Mouse (Mus musculus): Measurements from ENCODE around the gene Slc39a5. TPM values are rescaled to one million over a fixed set of nuclear protein-coding genes. Genes with fewer than 3 reads are reported as not detected.

The Slc39a5 gene
- total and polyA plus RNA-seq, 2 experiments from 2014 or later: not detected

- Histone ChIP-seq H3K36me3 (replicated peaks; ENCODE audit: control insufficient read depth, insufficient read depth, low read length) (peaks cover 86% of the 10 kb centered on the region), H3K4me2 (ENCODE audit: low read depth, low read length) (no peak overlapping the region), H3K4me1 (ENCODE audit: control insufficient read depth, insufficient read depth) (no peaks in the 10 kb centered on the region), H3K27me3 (ENCODE audit: control insufficient read depth, insufficient read depth, low read length) (no peaks in the 10 kb centered on the region), H3K9me3 (replicated peaks; ENCODE audit: control insufficient read depth, low read length) (no peaks in the 10 kb centered on the region), H3K4me3 (ENCODE audit: low read depth, low read length) (no peak overlapping the region), H3K9ac (replicated peaks; ENCODE audit: low read depth, low read length) (no peak overlapping the region), H3K27ac (ENCODE audit: low read depth) (no peak overlapping the region)
- WGBS: 44% methylated on average over 2 of the region's 2 CpGs
- TF ChIP-seq CTCF (IDR thresholded peaks at IDR 0.05; ENCODE audit: low read depth) (peak; percentile 59), EP300 (IDR thresholded peaks at IDR 0.05; ENCODE audit: low read depth) (no peak)
- peak; percentile 57 for DNase-seq (ENCODE audit: low spot score)
- ATAC-seq (ENCODE audit: insufficient read depth, low read depth): peak; percentile 37; the same call in 1 of the 2 replicates
Measured at GRCm38 (mm10) chr10:128358796-128359195, 42.2 kb downstream of the Slc39a5 start.

GRCm38 (mm10) chr10:128347541-128347940, 53.5 kb downstream of the Slc39a5 start:
- 81% methylated on average over 8 of the region's 8 CpGs for WGBS
- no peak for DNase-seq (ENCODE audit: low spot score)
- Histone ChIP-seq H3K27ac (ENCODE audit: low read depth) (no peak overlapping the region), H3K4me1 (ENCODE audit: control insufficient read depth, insufficient read depth) (peaks cover 21% of the 10 kb centered on the region; the same call in 1 of the 2 replicates), H3K4me3 (ENCODE audit: low read depth, low read length) (no peak overlapping the region), H3K9ac (replicated peaks; ENCODE audit: low read depth, low read length) (no peak overlapping the region), H3K27me3 (ENCODE audit: control insufficient read depth, insufficient read depth, low read length) (no peaks in the 10 kb centered on the region), H3K4me2 (ENCODE audit: low read depth, low read length) (no peak overlapping the region), H3K36me3 (replicated peaks; ENCODE audit: control insufficient read depth, insufficient read depth, low read length) (peaks cover 33% of the 10 kb centered on the region), H3K9me3 (replicated peaks; ENCODE audit: control insufficient read depth, low read length) (no peaks in the 10 kb centered on the region)
- ATAC-seq (ENCODE audit: insufficient read depth, low read depth): no peak
- no peak for TF ChIP-seq EP300 (IDR thresholded peaks at IDR 0.05; ENCODE audit: low read depth)
- TF ChIP-seq CTCF (IDR thresholded peaks at IDR 0.05; ENCODE audit: low read depth): no peak

Small RNA genes within 50 kb of the gene (microRNA-seq; reads per million reads assigned to microRNA genes)
- not detected for gene Gm25361
- gene Gm26308: not detected
- gene Mir6914: not detected
- gene Mir6915: 0.54 reads per million

Other genes with a start within 250 kb of the Slc39a5 start
- 41.9 and 59.4 TPM in 2 replicates for gene Rbms2, start 220.9 kb downstream of the Slc39a5 start, total RNA-seq (2014; rRNA removed; ENCODE audit: low replicate concordance)
- 29.0 and 29.9 TPM in 2 replicates for gene Rbms2, start 220.9 kb downstream of the Slc39a5 start, polyA plus RNA-seq (2015; fragmentation: Nextera tagmentation; extraction: Ambion mirVana)
- gene Gls2, start 206.8 kb downstream of the Slc39a5 start, total RNA-seq (2014; rRNA removed; ENCODE audit: low replicate concordance): not detected in 2 replicates
- gene Gls2, start 206.8 kb downstream of the Slc39a5 start, polyA plus RNA-seq (2015; fragmentation: Nextera tagmentation; extraction: Ambion mirVana): 0.14 and 0.33 TPM in 2 replicates
- 83.9 and 93.1 TPM in 2 replicates for gene Spryd4, start 189.4 kb downstream of the Slc39a5 start, total RNA-seq (2014; rRNA removed; ENCODE audit: low replicate concordance)
- 45.8 and 50.1 TPM in 2 replicates for gene Spryd4, start 189.4 kb downstream of the Slc39a5 start, polyA plus RNA-seq (2015; fragmentation: Nextera tagmentation; extraction: Ambion mirVana)
- not detected in 2 replicates for gene Mip, start 175.4 kb downstream of the Slc39a5 start, total RNA-seq (2014; rRNA removed; ENCODE audit: low replicate concordance)
- gene Mip, start 175.4 kb downstream of the Slc39a5 start, polyA plus RNA-seq (2015; fragmentation: Nextera tagmentation; extraction: Ambion mirVana): not detected in 2 replicates
- 7.9 and 15.2 TPM in 2 replicates for gene Timeless, start 169.2 kb downstream of the Slc39a5 start, total RNA-seq (2014; rRNA removed; ENCODE audit: low replicate concordance)
- gene Timeless, start 169.2 kb downstream of the Slc39a5 start, polyA plus RNA-seq (2015; fragmentation: Nextera tagmentation; extraction: Ambion mirVana): 10.5 and 11.1 TPM in 2 replicates
- not detected in 2 replicates for gene Apon, start 147.1 kb downstream of the Slc39a5 start, total RNA-seq (2014; rRNA removed; ENCODE audit: low replicate concordance)
- gene Apon, start 147.1 kb downstream of the Slc39a5 start, polyA plus RNA-seq (2015; fragmentation: Nextera tagmentation; extraction: Ambion mirVana): 0.14 TPM in 1 of 2 replicates, not detected in the other
- not detected in 2 replicates for gene Apof, start 132.6 kb downstream of the Slc39a5 start, total RNA-seq (2014; rRNA removed; ENCODE audit: low replicate concordance)
- gene Apof, start 132.6 kb downstream of the Slc39a5 start, polyA plus RNA-seq (2015; fragmentation: Nextera tagmentation; extraction: Ambion mirVana): not detected in 2 replicates
- 8.2 and 10.0 TPM in 2 replicates for gene Stat2, start 130.7 kb downstream of the Slc39a5 start, total RNA-seq (2014; rRNA removed; ENCODE audit: low replicate concordance)
- 6.0 and 6.2 TPM in 2 replicates for gene Stat2, start 130.7 kb downstream of the Slc39a5 start, polyA plus RNA-seq (2015; fragmentation: Nextera tagmentation; extraction: Ambion mirVana)
- 6.6 and 6.8 TPM in 2 replicates for gene Il23a, start 102.5 kb downstream of the Slc39a5 start, total RNA-seq (2014; rRNA removed; ENCODE audit: low replicate concordance)
- 4.7 and 5.2 TPM in 2 replicates for gene Il23a, start 102.5 kb downstream of the Slc39a5 start, polyA plus RNA-seq (2015; fragmentation: Nextera tagmentation; extraction: Ambion mirVana)
- gene Pan2, start 97.9 kb downstream of the Slc39a5 start, total RNA-seq (2014; rRNA removed; ENCODE audit: low replicate concordance): 19.6 and 24.1 TPM in 2 replicates
- gene Pan2, start 97.9 kb downstream of the Slc39a5 start, polyA plus RNA-seq (2015; fragmentation: Nextera tagmentation; extraction: Ambion mirVana): 12.5 and 13.4 TPM in 2 replicates
- gene Cnpy2, start 78.8 kb downstream of the Slc39a5 start, total RNA-seq (2014; rRNA removed; ENCODE audit: low replicate concordance): 24.7 and 49.9 TPM in 2 replicates
- gene Cnpy2, start 78.8 kb downstream of the Slc39a5 start, polyA plus RNA-seq (2015; fragmentation: Nextera tagmentation; extraction: Ambion mirVana): 170 and 190 TPM in 2 replicates
- 796 and 830 TPM in 2 replicates for gene Cs, start 63.5 kb downstream of the Slc39a5 start, total RNA-seq (2014; rRNA removed; ENCODE audit: low replicate concordance)
- gene Cs, start 63.5 kb downstream of the Slc39a5 start, polyA plus RNA-seq (2015; fragmentation: Nextera tagmentation; extraction: Ambion mirVana): 590 and 625 TPM in 2 replicates
- 35.2 and 36.9 TPM in 2 replicates for gene Coq10a, start 32.2 kb downstream of the Slc39a5 start, total RNA-seq (2014; rRNA removed; ENCODE audit: low replicate concordance)
- 52.9 and 61.2 TPM in 2 replicates for gene Coq10a, start 32.2 kb downstream of the Slc39a5 start, polyA plus RNA-seq (2015; fragmentation: Nextera tagmentation; extraction: Ambion mirVana)
- 14.3 and 17.6 TPM in 2 replicates for gene Ankrd52, start 24.1 kb downstream of the Slc39a5 start, total RNA-seq (2014; rRNA removed; ENCODE audit: low replicate concordance)
- gene Ankrd52, start 24.1 kb downstream of the Slc39a5 start, polyA plus RNA-seq (2015; fragmentation: Nextera tagmentation; extraction: Ambion mirVana): 4.2 and 4.5 TPM in 2 replicates
- gene Nabp2, start 10.3 kb upstream of the Slc39a5 start, total RNA-seq (2014; rRNA removed; ENCODE audit: low replicate concordance): 28.1 and 34.6 TPM in 2 replicates
- gene Nabp2, start 10.3 kb upstream of the Slc39a5 start, polyA plus RNA-seq (2015; fragmentation: Nextera tagmentation; extraction: Ambion mirVana): 55.5 and 56.1 TPM in 2 replicates
- 27.1 and 27.3 TPM in 2 replicates for gene Rnf41, start 10.4 kb upstream of the Slc39a5 start, total RNA-seq (2014; rRNA removed; ENCODE audit: low replicate concordance)
- gene Rnf41, start 10.4 kb upstream of the Slc39a5 start, polyA plus RNA-seq (2015; fragmentation: Nextera tagmentation; extraction: Ambion mirVana): 21.9 and 24.0 TPM in 2 replicates
- 40.8 and 42.1 TPM in 2 replicates for gene Smarcc2, start 58.0 kb upstream of the Slc39a5 start, total RNA-seq (2014; rRNA removed; ENCODE audit: low replicate concordance)
- gene Smarcc2, start 58.0 kb upstream of the Slc39a5 start, polyA plus RNA-seq (2015; fragmentation: Nextera tagmentation; extraction: Ambion mirVana): 31.9 and 32.9 TPM in 2 replicates
- 606 and 830 TPM in 2 replicates for gene Myl6, start 92.9 kb upstream of the Slc39a5 start, total RNA-seq (2014; rRNA removed; ENCODE audit: low replicate concordance)
- 791 and 823 TPM in 2 replicates for gene Myl6, start 92.9 kb upstream of the Slc39a5 start, polyA plus RNA-seq (2015; fragmentation: Nextera tagmentation; extraction: Ambion mirVana)
- gene Myl6b, start 97.5 kb upstream of the Slc39a5 start, total RNA-seq (2014; rRNA removed; ENCODE audit: low replicate concordance): 3.2 and 4.8 TPM in 2 replicates
- gene Myl6b, start 97.5 kb upstream of the Slc39a5 start, polyA plus RNA-seq (2015; fragmentation: Nextera tagmentation; extraction: Ambion mirVana): 4.6 and 4.9 TPM in 2 replicates
- gene Esyt1, start 124.6 kb upstream of the Slc39a5 start, total RNA-seq (2014; rRNA removed; ENCODE audit: low replicate concordance): 38.2 and 41.5 TPM in 2 replicates
- gene Esyt1, start 124.6 kb upstream of the Slc39a5 start, polyA plus RNA-seq (2015; fragmentation: Nextera tagmentation; extraction: Ambion mirVana): 12.6 and 13.0 TPM in 2 replicates
- 13.8 and 24.4 TPM in 2 replicates for gene Zc3h10, start 146.5 kb upstream of the Slc39a5 start, total RNA-seq (2014; rRNA removed; ENCODE audit: low replicate concordance)
- gene Zc3h10, start 146.5 kb upstream of the Slc39a5 start, polyA plus RNA-seq (2015; fragmentation: Nextera tagmentation; extraction: Ambion mirVana): 6.1 and 8.1 TPM in 2 replicates
- 577 and 617 TPM in 2 replicates for gene Rpl41, start 148.1 kb upstream of the Slc39a5 start, total RNA-seq (2014; rRNA removed; ENCODE audit: low replicate concordance)
- gene Rpl41, start 148.1 kb upstream of the Slc39a5 start, polyA plus RNA-seq (2015; fragmentation: Nextera tagmentation; extraction: Ambion mirVana): 2,108 and 2,189 TPM in 2 replicates
- 50.2 and 58.2 TPM in 2 replicates for gene Pa2g4, start 164.8 kb upstream of the Slc39a5 start, total RNA-seq (2014; rRNA removed; ENCODE audit: low replicate concordance)
- gene Pa2g4, start 164.8 kb upstream of the Slc39a5 start, polyA plus RNA-seq (2015; fragmentation: Nextera tagmentation; extraction: Ambion mirVana): 72.4 and 74.3 TPM in 2 replicates
- gene Erbb3, start 188.4 kb upstream of the Slc39a5 start, total RNA-seq (2014; rRNA removed; ENCODE audit: low replicate concordance): 6.9 and 10.6 TPM in 2 replicates
- gene Erbb3, start 188.4 kb upstream of the Slc39a5 start, polyA plus RNA-seq (2015; fragmentation: Nextera tagmentation; extraction: Ambion mirVana): 3.0 and 3.1 TPM in 2 replicates
- 1,086 and 1,110 TPM in 2 replicates for gene Rps26, start 225.5 kb upstream of the Slc39a5 start, total RNA-seq (2014; rRNA removed; ENCODE audit: low replicate concordance)
- 341 and 360 TPM in 2 replicates for gene Rps26, start 225.5 kb upstream of the Slc39a5 start, polyA plus RNA-seq (2015; fragmentation: Nextera tagmentation; extraction: Ambion mirVana)
- 0.11 and 1.4 TPM in 2 replicates for gene Ikzf4, start 244.8 kb upstream of the Slc39a5 start, total RNA-seq (2014; rRNA removed; ENCODE audit: low replicate concordance)
- gene Ikzf4, start 244.8 kb upstream of the Slc39a5 start, polyA plus RNA-seq (2015; fragmentation: Nextera tagmentation; extraction: Ambion mirVana): 0.52 and 0.59 TPM in 2 replicates

All from heart, postnatal 0 days (tissue).